Mouse (Mus musculus) hindbrain, embryonic 14.5 days (tissue): Measurements from ENCODE around the gene Fads6. TPM values are rescaled to one million over a fixed set of nuclear protein-coding genes. Genes with fewer than 3 reads are reported as not detected.

Experiments
- ATAC-seq: fragments of 200-750 bp; cut with Nextera tagmentation; 2 replicates; pipeline ENCODE4 v1.8.0; 2017; ENCODE audit warnings: moderate number of reproducible peaks, mild to moderate bottlenecking, moderate TSS enrichment, moderate library complexity; ENCODE audit not compliant: low FRiP score
- DNase-seq: peaks from one replicate; pipeline ENCODE4 v3.0.0-alpha.2; 2015; ENCODE audit warnings: low spot score
- H3K27ac ChIP-seq: fragments of 300-500 bp; sonication (generic); 2 replicates; pipeline ENCODE4 v1.5.1; 2014; ENCODE audit warnings: mild to moderate bottlenecking, moderate library complexity
- H3K27me3 ChIP-seq: fragments of 300-500 bp; sonication (generic); 2 replicates; pipeline ENCODE4 v1.6.1; 2014; ENCODE audit warnings: mild to moderate bottlenecking, low read length, mixed read lengths; ENCODE audit not compliant: control insufficient read depth, insufficient read depth
- H3K36me3 ChIP-seq: fragments of 300-500 bp; sonication (generic); replicated peaks from 2 replicates; pipeline ENCODE4 v1.6.1; 2014; ENCODE audit not compliant: control insufficient read depth, insufficient read depth
- H3K4me1 ChIP-seq: fragments of 300-500 bp; sonication (generic); replicated peaks from 2 replicates; pipeline ENCODE4 v1.6.1; 2014; ENCODE audit warnings: antibody characterized with exemption, low read length, mixed read lengths; ENCODE audit not compliant: control insufficient read depth, insufficient read depth
- H3K4me2 ChIP-seq: fragments of 300-500 bp; sonication (generic); replicated peaks from 2 replicates; pipeline ENCODE4 v1.6.1; 2014; ENCODE audit warnings: mild to moderate bottlenecking, moderate library complexity
- H3K4me3 ChIP-seq: fragments of 300-500 bp; sonication (generic); replicated peaks from 2 replicates; pipeline ENCODE4 v1.5.1; 2014; ENCODE audit warnings: mild to moderate bottlenecking, low read length
- H3K9ac ChIP-seq: fragments of 300-500 bp; sonication (generic); 2 replicates; pipeline ENCODE4 v1.6.1; 2014
- H3K9me3 ChIP-seq: fragments of 300-500 bp; sonication (generic); 2 replicates; pipeline ENCODE4 v1.6.1; 2016; ENCODE audit warnings: low read length; ENCODE audit not compliant: control insufficient read depth
- WGBS: fragments of 180-500 bp; shearing (Covaris S2); extraction: QIAGEN DNeasy Blood & Tissue Kit; methylation state at CpG from one replicate; pipeline ENCODE4 v1.1.7; 2014; 5-methylcytosine and 5-hydroxymethylcytosine counted together
- polyA plus RNA-seq: library from polyadenylated mRNA; unstranded; fragments of >200 nt; fragmentation: Nextera tagmentation; extraction: Ambion mirVana; gene quantifications from 2 replicates; pipeline ENCODE4 v1.2.1, GENCODE M21; 2014

Fads6 gene
- polyA plus RNA-seq, 1 experiment from 2014 or later: 1.4 TPM

GRCm38 (mm10) chr11:115283891-115284620, 13.4 kb downstream of the Fads6 start:
- no peak for DNase-seq
- no peak overlapping the region for H3K27ac ChIP-seq
- H3K36me3 ChIP-seq: no peaks in the 10 kb centered on the region
- 87% methylated on average over 12 of the region's 12 CpGs for WGBS
- no peak overlapping the region for H3K4me2 ChIP-seq
- 0 out of 2 replicates have a peak, but pooled peaks have one; percentile 15 for ATAC-seq
- H3K4me3 ChIP-seq: no peak overlapping the region
- H3K27me3 ChIP-seq: no peaks in the 10 kb centered on the region
- no peaks in the 10 kb centered on the region for H3K9me3 ChIP-seq
- H3K4me1 ChIP-seq: 0 out of 2 replicates have a peak, but pooled peaks cover 5% of the 10 kb centered on the region
- no peak overlapping the region for H3K9ac ChIP-seq

- WGBS: 76% methylated on average over 9 of the region's 9 CpGs
- no peaks in the 10 kb centered on the region for H3K9me3 ChIP-seq
- no peak for ATAC-seq
Measured at GRCm38 (mm10) chr11:115283486-115283765, 14.0 kb downstream of the Fads6 start.

DNA sequence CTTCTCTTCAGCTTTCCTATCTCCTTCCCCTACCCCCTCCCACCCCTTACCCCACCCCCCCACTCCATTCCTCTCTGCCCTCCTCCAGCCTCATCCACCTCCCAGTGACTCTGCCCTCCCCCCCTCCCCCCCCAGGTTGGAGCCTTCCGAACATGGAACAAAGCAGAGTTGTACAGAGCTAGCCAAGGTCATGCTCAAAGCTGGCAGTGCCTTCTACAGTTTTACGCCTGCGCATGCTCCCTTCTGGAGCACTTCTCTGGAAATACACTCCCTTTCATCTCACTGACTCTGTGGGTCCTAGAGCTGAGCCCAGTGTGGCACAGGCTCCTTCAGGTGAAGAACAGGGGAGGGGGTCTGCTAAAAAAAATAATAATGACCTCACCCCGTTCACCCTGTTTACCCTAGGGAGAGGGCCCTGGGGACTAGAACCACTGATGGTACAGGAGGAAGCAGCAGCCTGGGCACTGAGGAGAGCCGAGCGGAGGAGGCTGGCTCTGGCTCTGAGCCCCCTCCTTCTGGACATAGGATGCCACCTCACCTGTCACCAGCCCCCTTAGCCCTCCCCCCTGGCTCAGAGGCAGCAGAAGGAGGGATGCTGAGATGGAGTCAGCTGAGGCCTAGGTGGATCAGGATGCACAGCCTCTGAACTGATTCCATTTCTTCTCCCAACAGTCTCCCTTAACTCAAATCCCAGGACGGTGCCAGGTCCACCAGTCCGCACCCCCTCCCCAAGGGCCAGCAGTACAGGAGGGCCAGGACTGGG, 14.6 kb downstream of the Fads6 start:
- DNase-seq (no peak), ATAC-seq (no peak)
- Histone ChIP-seq H3K4me3 (no peak overlapping the region), H3K36me3 (no peaks in the 10 kb centered on the region), H3K4me1 (0 out of 2 replicates have a peak, but pooled peaks cover 5% of the 10 kb centered on the region), H3K4me2 (no peak overlapping the region), H3K9ac (no peak overlapping the region), H3K9me3 (no peaks in the 10 kb centered on the region), H3K27me3 (no peaks in the 10 kb centered on the region), H3K27ac (no peak overlapping the region)
- 78% methylated on average over 8 of the region's 8 CpGs for WGBS

More at GRCm38 (mm10) chr11:115283486-115283765, 14.0 kb downstream of the Fads6 start:
- Histone ChIP-seq H3K36me3 (no peaks in the 10 kb centered on the region), H3K27ac (no peak overlapping the region), H3K4me3 (no peak overlapping the region), H3K27me3 (no peaks in the 10 kb centered on the region), H3K4me2 (no peak overlapping the region), H3K4me1 (0 out of 2 replicates have a peak, but pooled peaks cover 5% of the 10 kb centered on the region), H3K9ac (no peak overlapping the region)
- no peak for DNase-seq

- H3K4me2 ChIP-seq: no peak overlapping the region
- H3K36me3 ChIP-seq: no peaks in the 10 kb centered on the region
- H3K4me3 ChIP-seq: no peak overlapping the region
- H3K27ac ChIP-seq: 0 out of 2 replicates have a peak overlapping the region, but pooled peaks have one; percentile 9
- peaks cover 9% of the 10 kb centered on the region; the same call in 1 of the 2 replicates for H3K4me1 ChIP-seq
- DNase-seq: no peak
- ATAC-seq: no peak
- no peak overlapping the region for H3K9ac ChIP-seq
- 76% methylated on average over 8 of the region's 8 CpGs for WGBS
- no peaks in the 10 kb centered on the region for H3K27me3 ChIP-seq
- no peaks in the 10 kb centered on the region for H3K9me3 ChIP-seq
Measured at GRCm38 (mm10) chr11:115282295-115282694, 15.2 kb downstream of the Fads6 start.

GRCm38 (mm10) chr11:115279726-115280125, 17.7 kb downstream of the Fads6 start:
- Histone ChIP-seq H3K4me2 (no peak overlapping the region), H3K9ac (no peak overlapping the region), H3K27ac (no peak overlapping the region), H3K4me1 (peaks cover 18% of the 10 kb centered on the region), H3K9me3 (no peaks in the 10 kb centered on the region), H3K27me3 (no peaks in the 10 kb centered on the region), H3K36me3 (no peaks in the 10 kb centered on the region), H3K4me3 (no peak overlapping the region)
- DNase-seq (no peak), ATAC-seq (no peak)
- WGBS: 74% methylated on average over 1 of the region's 1 CpGs

DNA sequence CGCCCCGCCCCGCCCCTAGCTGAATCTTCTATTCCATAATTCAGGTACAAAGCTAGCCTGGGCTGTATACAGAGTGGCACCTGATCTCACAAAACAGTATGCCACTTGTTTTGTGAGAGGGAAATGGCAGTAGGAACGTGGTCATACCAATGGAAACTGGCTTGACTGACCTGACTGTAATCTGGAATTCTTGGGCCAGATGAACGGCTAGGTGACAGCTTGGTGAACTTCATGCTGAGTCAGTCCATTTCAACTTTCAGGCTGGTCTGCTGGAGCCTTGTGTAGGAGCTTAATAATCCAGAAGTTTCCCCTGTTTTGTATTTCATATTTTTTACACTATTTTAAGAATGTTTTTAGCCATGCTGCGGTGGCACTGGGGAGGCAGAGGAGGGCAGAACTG, 19.3 kb downstream of the Fads6 start:
- DNase-seq: no peak
- Histone ChIP-seq H3K27ac (no peak overlapping the region), H3K9ac (no peak overlapping the region), H3K4me3 (no peak overlapping the region), H3K9me3 (no peaks in the 10 kb centered on the region), H3K36me3 (no peaks in the 10 kb centered on the region), H3K27me3 (no peaks in the 10 kb centered on the region), H3K4me2 (0 out of 2 replicates have a peak overlapping the region, but pooled peaks have one; percentile 74), H3K4me1 (peaks cover 18% of the 10 kb centered on the region)
- WGBS: 83% methylated on average over 6 of the region's 6 CpGs
- ATAC-seq: no peak

GRCm38 (mm10) chr11:115277604-115277975, 19.9 kb downstream of the Fads6 start:
- DNase-seq (no peak), ATAC-seq (no peak)
- Histone ChIP-seq H3K4me1 (peaks cover 18% of the 10 kb centered on the region), H3K36me3 (0 out of 2 replicates have a peak, but pooled peaks cover 2% of the 10 kb centered on the region), H3K9me3 (no peaks in the 10 kb centered on the region), H3K4me2 (peak overlapping the region; percentile 74), H3K9ac (peak overlapping the region; percentile 63), H3K27me3 (no peaks in the 10 kb centered on the region), H3K4me3 (peak overlapping the region; percentile 54), H3K27ac (peak overlapping the region; percentile 76)
- 19% methylated on average over 7 of the region's 7 CpGs for WGBS

- Histone ChIP-seq H3K9ac (peak within 1 kb of the TSS; percentile 63), H3K9me3 (no peaks in the 10 kb centered on the region), H3K4me3 (peak within 1 kb of the TSS; percentile 54), H3K27ac (peak within 1 kb of the TSS; percentile 85), H3K4me1 (peaks cover 18% of the 10 kb centered on the region), H3K36me3 (0 out of 2 replicates have a peak, but pooled peaks cover 7% of the 10 kb centered on the region), H3K4me2 (peak within 1 kb of the TSS; percentile 74), H3K27me3 (no peaks in the 10 kb centered on the region)
- under 1% methylated on average over 42 of the region's 42 CpGs for WGBS
- peak; percentile 100 for DNase-seq
- peak; percentile 96 for ATAC-seq
Measured at GRCm38 (mm10) chr11:115276780-115277603, 20.5 kb downstream of the Fads6 start, which contains the start of gene Fdxr. Gene Fdxr, minus strand, starts transcription at chr11:115277050.
